Mouse (Mus musculus) mature B cell (primary cell): ENCODE results near the gene Amotl2.

Experiments used
- in situ Hi-C: fragments of 300-500 bp; cut with MboI; formaldehyde crosslinking; loops from 2 replicates; pipeline ENCODE4 v1.14.3; 2019

Amotl2 gene

DNA sequence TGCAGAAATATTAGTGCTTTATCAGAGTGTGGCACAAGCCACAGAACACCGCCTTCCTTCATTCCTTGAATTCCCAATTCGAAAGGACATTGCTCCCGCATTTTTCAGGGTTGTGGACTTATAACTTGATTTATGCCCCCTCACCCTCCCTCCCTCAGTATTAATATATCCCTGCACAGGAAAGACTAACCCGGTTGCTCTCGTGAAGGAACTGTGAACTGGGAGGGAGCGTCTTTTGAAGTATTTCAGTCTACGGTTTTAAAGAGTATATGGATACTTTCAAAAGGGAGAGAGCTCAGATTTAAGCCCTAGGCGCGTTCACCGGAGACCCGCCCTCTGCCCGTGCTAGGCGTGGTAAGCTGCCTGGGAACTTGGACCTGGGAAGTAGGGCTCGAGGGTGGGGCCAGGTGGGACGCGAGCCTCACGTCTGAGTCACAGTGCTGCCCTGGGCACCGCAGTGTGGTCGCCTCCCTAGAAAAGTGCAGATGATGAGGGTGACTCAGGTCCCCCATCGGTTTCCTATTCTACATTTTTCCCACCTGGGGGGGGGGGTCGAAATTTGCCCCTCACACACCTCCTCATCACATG lies 54.9 kb downstream of the Amotl2 start:
- in situ Hi-C loops = loop anchor here (10.0 kb wide), 1 partner anchor 127 kb away; no protein-coding TSS in a partner anchor

DNA sequence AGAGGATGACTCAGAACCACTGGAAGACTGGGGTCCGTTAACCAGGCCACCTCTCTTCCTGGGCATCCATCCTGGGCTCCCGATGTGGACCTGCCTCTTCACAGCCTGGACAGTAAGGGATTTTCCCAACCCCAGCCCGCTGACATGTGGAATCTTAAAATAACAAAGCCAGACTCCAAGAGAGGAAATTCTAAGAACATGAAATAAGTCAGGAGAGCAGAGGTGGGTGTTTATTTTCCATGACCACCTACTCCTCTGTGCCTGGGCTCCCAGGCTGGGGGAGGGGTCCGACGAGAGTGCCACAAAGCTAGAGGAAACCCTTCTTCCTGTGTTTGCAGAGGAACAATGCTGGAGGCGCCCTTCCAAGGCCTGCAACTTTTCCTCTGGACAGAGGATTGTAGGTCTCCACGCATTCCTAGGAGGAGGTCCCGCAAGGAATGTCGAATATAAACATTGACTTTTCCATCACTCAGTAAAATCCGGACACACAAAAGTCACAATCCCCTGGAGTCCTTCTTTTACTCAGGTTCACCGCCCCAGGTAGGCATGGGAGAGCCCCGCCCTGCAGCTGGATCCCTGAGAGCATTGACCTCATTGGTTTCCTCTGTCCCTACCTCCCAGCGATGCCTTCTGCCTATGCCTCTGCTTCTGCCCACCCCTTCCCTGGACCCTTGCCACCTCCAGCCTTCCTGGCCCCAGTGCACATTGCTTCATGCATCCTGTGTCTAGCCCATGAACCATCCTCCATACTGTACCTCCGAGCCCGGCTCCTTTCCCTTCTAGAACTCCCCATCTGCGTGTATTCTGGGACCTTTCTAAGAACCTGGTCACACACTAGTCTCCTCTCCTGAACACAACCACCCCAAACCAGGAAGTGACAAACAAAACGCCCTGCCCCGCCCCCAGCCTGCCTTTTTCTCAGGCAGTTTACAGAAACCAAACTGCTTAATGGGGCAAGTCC lies 61.4 kb downstream of the Amotl2 start:
- in situ Hi-C loops = loop anchor here (10.0 kb wide), 1 partner anchor 133 kb away; no protein-coding TSS in a partner anchor

DNA sequence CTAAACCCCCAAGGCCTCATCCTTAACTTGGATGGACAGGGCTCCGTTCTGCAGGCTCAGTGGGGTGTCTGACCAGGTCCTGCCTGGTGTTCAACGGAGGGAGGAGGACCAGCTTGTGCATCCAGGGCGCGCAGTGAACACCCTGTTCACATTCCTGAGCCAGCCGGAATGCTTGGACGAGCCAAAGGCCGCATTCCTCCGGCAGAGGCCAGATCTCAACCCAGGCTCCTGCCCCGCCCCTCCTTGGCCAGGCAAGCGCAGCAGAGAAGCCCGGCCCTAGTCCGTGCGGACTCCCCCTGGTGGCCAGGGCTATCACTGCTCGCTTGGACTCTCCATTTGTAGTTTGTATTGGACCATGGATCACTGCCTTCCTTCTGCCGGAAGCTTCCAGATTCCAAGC lies 63.0 kb downstream of the Amotl2 start:
- in situ Hi-C loops = loop anchor here (10.0 kb wide), 1 partner anchor 135 kb away; no protein-coding TSS in a partner anchor
